Mouse (Mus musculus): ENCODE results near the gene Tcerg1l.

GRCm38 (mm10) chr7:138357475-138357874, 40.1 kb downstream of the Tcerg1l start:
- TF ChIP-seq POLR2AphosphoS2 (IDR thresholded peaks at IDR 0.05; ENCODE audit: low read length) = no peak
- no peak for TF ChIP-seq POLR2A (IDR thresholded peaks at IDR 0.05; ENCODE audit: control insufficient read depth in 1 of 2, insufficient read depth in 1 of 2, low read depth in 1 of 2, low read length in 2 of 2, poor library complexity in 1 of 2)
- TF ChIP-seq ELF1 (IDR thresholded peaks at IDR 0.05; ENCODE audit: low read depth, low read length) = no peak
- TF ChIP-seq EP300 (IDR thresholded peaks at IDR 0.05; ENCODE audit: low read depth in 1 of 2, low read length in 2 of 2) = no peak
